Mouse (Mus musculus) hindbrain, embryonic 14.5 days (tissue): ENCODE data around the gene Acmsd. TPM values are rescaled to one million over a fixed set of nuclear protein-coding genes. Genes with fewer than 3 reads are reported as not detected.
A peak's percentile ranks its signal among the peaks of the same experiment; 100 is the strongest.
"Not testable (repeated sequence)": the region's sequence is repeated elsewhere in the genome, so short reads cannot be mapped to it uniquely, and the experiment has no call there.

Experiments used
- ATAC-seq: fragments of 200-750 bp; cut with Nextera tagmentation; 2 replicates; pipeline ENCODE4 v1.8.0; 2017; ENCODE audit warnings: moderate number of reproducible peaks, mild to moderate bottlenecking, moderate TSS enrichment, moderate library complexity; ENCODE audit not compliant: low FRiP score
- DNase-seq: peaks from one replicate; pipeline ENCODE4 v3.0.0-alpha.2; 2015; ENCODE audit warnings: low spot score
- H3K27ac ChIP-seq: fragments of 300-500 bp; sonication (generic); 2 replicates; pipeline ENCODE4 v1.5.1; 2014; ENCODE audit warnings: mild to moderate bottlenecking, moderate library complexity
- H3K27me3 ChIP-seq: fragments of 300-500 bp; sonication (generic); 2 replicates; pipeline ENCODE4 v1.6.1; 2014; ENCODE audit warnings: mild to moderate bottlenecking, low read length, mixed read lengths; ENCODE audit not compliant: control insufficient read depth, insufficient read depth
- H3K36me3 ChIP-seq: fragments of 300-500 bp; sonication (generic); replicated peaks from 2 replicates; pipeline ENCODE4 v1.6.1; 2014; ENCODE audit not compliant: control insufficient read depth, insufficient read depth
- H3K4me1 ChIP-seq: fragments of 300-500 bp; sonication (generic); replicated peaks from 2 replicates; pipeline ENCODE4 v1.6.1; 2014; ENCODE audit warnings: antibody characterized with exemption, low read length, mixed read lengths; ENCODE audit not compliant: control insufficient read depth, insufficient read depth
- H3K4me2 ChIP-seq: fragments of 300-500 bp; sonication (generic); replicated peaks from 2 replicates; pipeline ENCODE4 v1.6.1; 2014; ENCODE audit warnings: mild to moderate bottlenecking, moderate library complexity
- H3K4me3 ChIP-seq: fragments of 300-500 bp; sonication (generic); replicated peaks from 2 replicates; pipeline ENCODE4 v1.5.1; 2014; ENCODE audit warnings: mild to moderate bottlenecking, low read length
- H3K9ac ChIP-seq: fragments of 300-500 bp; sonication (generic); 2 replicates; pipeline ENCODE4 v1.6.1; 2014
- H3K9me3 ChIP-seq: fragments of 300-500 bp; sonication (generic); 2 replicates; pipeline ENCODE4 v1.6.1; 2016; ENCODE audit warnings: low read length; ENCODE audit not compliant: control insufficient read depth
- WGBS: fragments of 180-500 bp; shearing (Covaris S2); extraction: QIAGEN DNeasy Blood & Tissue Kit; methylation state at CpG from one replicate; pipeline ENCODE4 v1.1.7; 2014; 5-methylcytosine and 5-hydroxymethylcytosine counted together
- polyA plus RNA-seq: library from polyadenylated mRNA; unstranded; fragments of >200 nt; fragmentation: Nextera tagmentation; extraction: Ambion mirVana; gene quantifications from 2 replicates; pipeline ENCODE4 v1.2.1, GENCODE M21; 2014

Acmsd gene
- polyA plus RNA-seq, 1 experiment from 2014 or later: 0.17 TPM

GRCm38 (mm10) chr1:127732435-127732834 is 3.2 kb downstream of the Acmsd start:
- no peaks in the 10 kb centered on the region for H3K27me3 ChIP-seq
- H3K27ac ChIP-seq: no peak overlapping the region
- no peak for ATAC-seq
- no peak overlapping the region for H3K4me3 ChIP-seq
- H3K9me3 ChIP-seq: 0 out of 2 replicates have a peak, but pooled peaks cover 6% of the 10 kb centered on the region
- no peaks in the 10 kb centered on the region for H3K4me1 ChIP-seq
- no peaks in the 10 kb centered on the region for H3K36me3 ChIP-seq
- H3K4me2 ChIP-seq: no peak overlapping the region
- WGBS: 85% methylated on average over 3 of the region's 3 CpGs
- H3K9ac ChIP-seq: no peak overlapping the region
- DNase-seq: no peak

GRCm38 (mm10) chr1:127732841-127733240 is 3.6 kb downstream of the Acmsd start:
- H3K36me3 ChIP-seq: no peaks in the 10 kb centered on the region
- H3K9me3 ChIP-seq: 0 out of 2 replicates have a peak, but pooled peaks cover 6% of the 10 kb centered on the region
- no peak overlapping the region for H3K9ac ChIP-seq
- H3K4me1 ChIP-seq: no peaks in the 10 kb centered on the region
- DNase-seq: no peak
- H3K27me3 ChIP-seq: no peaks in the 10 kb centered on the region
- no peak for ATAC-seq
- no peak overlapping the region for H3K4me3 ChIP-seq
- WGBS: 83% methylated on average over 3 of the region's 3 CpGs
- H3K27ac ChIP-seq: no peak overlapping the region
- no peak overlapping the region for H3K4me2 ChIP-seq

- no peaks in the 10 kb centered on the region for H3K27me3 ChIP-seq
- 76% methylated on average over 3 of the region's 3 CpGs for WGBS
- DNase-seq (no peak), ATAC-seq (no peak)
- H3K4me1 ChIP-seq: no peaks in the 10 kb centered on the region
- H3K4me3 ChIP-seq: no peak overlapping the region
- no peak overlapping the region for H3K4me2 ChIP-seq
- H3K9me3 ChIP-seq: no peaks in the 10 kb centered on the region
- H3K36me3 ChIP-seq: no peaks in the 10 kb centered on the region
- H3K9ac ChIP-seq: no peak overlapping the region
- H3K27ac ChIP-seq: no peak overlapping the region
Observed at GRCm38 (mm10) chr1:127735356-127735755, 6.1 kb downstream of the Acmsd start.

GRCm38 (mm10) chr1:127750401-127751102 is 21.3 kb downstream of the Acmsd start:
- no peak overlapping the region for H3K4me3 ChIP-seq
- H3K27me3 ChIP-seq: no peaks in the 10 kb centered on the region
- no peaks in the 10 kb centered on the region for H3K4me1 ChIP-seq
- H3K4me2 ChIP-seq: no peak overlapping the region
- WGBS: 61% methylated on average over 11 of the region's 11 CpGs
- no peak overlapping the region for H3K27ac ChIP-seq
- DNase-seq: peak; percentile 30
- H3K9me3 ChIP-seq: peaks cover 4% of the 10 kb centered on the region; the same call in 1 of the 2 replicates
- H3K36me3 ChIP-seq: no peaks in the 10 kb centered on the region
- no peak for ATAC-seq
- H3K9ac ChIP-seq: no peak overlapping the region

GRCm38 (mm10) chr1:127755806-127756205 is 26.6 kb downstream of the Acmsd start:
- DNase-seq: no peak
- H3K4me1 ChIP-seq: no peaks in the 10 kb centered on the region
- WGBS: 73% methylated on average over 4 of the region's 4 CpGs
- H3K36me3 ChIP-seq: no peaks in the 10 kb centered on the region
- no peaks in the 10 kb centered on the region for H3K9me3 ChIP-seq
- no peak overlapping the region for H3K27ac ChIP-seq
- ATAC-seq: no peak
- no peak overlapping the region for H3K9ac ChIP-seq
- H3K4me3 ChIP-seq: no peak overlapping the region
- no peaks in the 10 kb centered on the region for H3K27me3 ChIP-seq
- no peak overlapping the region for H3K4me2 ChIP-seq

GRCm38 (mm10) chr1:127756331-127757163 is 27.3 kb downstream of the Acmsd start:
- DNase-seq: no peak
- no peaks in the 10 kb centered on the region for H3K27me3 ChIP-seq
- no peak for ATAC-seq
- H3K4me3 ChIP-seq: no peak overlapping the region
- no peaks in the 10 kb centered on the region for H3K36me3 ChIP-seq
- H3K4me1 ChIP-seq: no peaks in the 10 kb centered on the region
- H3K9ac ChIP-seq: no peak overlapping the region
- no peak overlapping the region for H3K4me2 ChIP-seq
- 74% methylated on average over 5 of the region's 5 CpGs for WGBS
- no peak overlapping the region for H3K27ac ChIP-seq
- H3K9me3 ChIP-seq: no peaks in the 10 kb centered on the region

- H3K4me2 ChIP-seq, H3K9ac ChIP-seq, ATAC-seq, H3K27me3 ChIP-seq, H3K9me3 ChIP-seq, H3K4me1 ChIP-seq, H3K4me3 ChIP-seq, DNase-seq, H3K36me3 ChIP-seq, H3K27ac ChIP-seq: not testable (repeated sequence)
- 96% methylated on average over 3 of the region's 3 CpGs for WGBS
Observed at GRCm38 (mm10) chr1:127757164-127757545, 27.9 kb downstream of the Acmsd start.

GRCm38 (mm10) chr1:127765468-127765867 is 36.3 kb downstream of the Acmsd start:
- Histone ChIP-seq H3K9ac (no peak overlapping the region), H3K9me3 (no peaks in the 10 kb centered on the region), H3K27me3 (no peaks in the 10 kb centered on the region), H3K36me3 (no peaks in the 10 kb centered on the region), H3K4me3 (no peak overlapping the region), H3K4me1 (no peaks in the 10 kb centered on the region), H3K27ac (no peak overlapping the region), H3K4me2 (no peak overlapping the region)
- WGBS: 50% methylated on average over 2 of the region's 2 CpGs
- peak; percentile 76 for DNase-seq
- no peak for ATAC-seq

GRCm38 (mm10) chr1:127766741-127767140 is 37.5 kb downstream of the Acmsd start:
- no peak for ATAC-seq
- no peak overlapping the region for H3K4me2 ChIP-seq
- H3K27ac ChIP-seq: no peak overlapping the region
- DNase-seq: no peak
- no peak overlapping the region for H3K9ac ChIP-seq
- no peaks in the 10 kb centered on the region for H3K9me3 ChIP-seq
- no peaks in the 10 kb centered on the region for H3K36me3 ChIP-seq
- WGBS: 89% methylated on average over 2 of the region's 2 CpGs
- no peak overlapping the region for H3K4me3 ChIP-seq
- no peaks in the 10 kb centered on the region for H3K4me1 ChIP-seq
- no peaks in the 10 kb centered on the region for H3K27me3 ChIP-seq
